Mouse (Mus musculus): ENCODE results near the gene Arv1.

Arv1 gene

DNA sequence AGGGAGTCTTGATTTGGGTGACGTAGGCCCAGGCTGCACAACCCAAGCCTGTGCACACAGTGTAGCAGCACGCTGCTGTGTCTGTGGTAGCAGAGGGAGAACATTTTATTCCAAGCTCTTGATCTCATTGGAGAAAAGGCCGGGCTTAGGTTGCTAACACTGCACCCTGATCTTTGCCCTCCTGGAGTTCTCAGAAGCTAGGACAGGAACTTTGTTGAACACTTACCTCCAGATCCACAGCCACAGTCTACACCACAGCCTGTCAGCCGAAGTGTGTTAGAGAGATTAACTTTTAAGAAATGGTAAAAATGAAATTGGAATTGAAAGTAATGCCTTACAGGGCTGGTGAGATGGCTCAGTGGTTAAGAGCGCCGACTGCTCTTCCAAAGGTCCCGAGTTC is 2.4 kb downstream of the Arv1 start:
- DNase-seq (ENCODE audit: low spot score in 2 of 2) = no peak

DNA sequence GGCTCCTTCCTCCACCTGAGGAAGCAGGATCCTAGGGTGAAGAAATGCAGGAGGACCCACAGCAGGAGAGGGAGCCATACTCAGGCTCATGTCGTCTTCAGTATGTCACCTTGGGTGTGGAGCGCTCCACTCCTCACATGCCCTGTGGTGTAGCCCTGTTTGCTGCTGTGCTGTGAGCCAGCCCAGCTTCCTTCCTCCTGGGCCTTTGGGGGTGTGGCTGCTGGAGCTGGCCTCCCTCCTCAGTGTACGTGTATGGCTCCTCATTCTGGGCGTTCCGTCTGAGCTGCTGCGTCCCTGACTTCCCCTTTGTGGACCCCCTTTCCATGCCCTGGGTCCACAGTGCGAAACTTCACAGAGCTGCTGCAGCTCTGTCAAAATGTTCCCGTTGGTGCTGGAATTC is 10.9 kb downstream of the Arv1 start:
- no peak for DNase-seq (ENCODE audit: low spot score in 2 of 2)

DNA sequence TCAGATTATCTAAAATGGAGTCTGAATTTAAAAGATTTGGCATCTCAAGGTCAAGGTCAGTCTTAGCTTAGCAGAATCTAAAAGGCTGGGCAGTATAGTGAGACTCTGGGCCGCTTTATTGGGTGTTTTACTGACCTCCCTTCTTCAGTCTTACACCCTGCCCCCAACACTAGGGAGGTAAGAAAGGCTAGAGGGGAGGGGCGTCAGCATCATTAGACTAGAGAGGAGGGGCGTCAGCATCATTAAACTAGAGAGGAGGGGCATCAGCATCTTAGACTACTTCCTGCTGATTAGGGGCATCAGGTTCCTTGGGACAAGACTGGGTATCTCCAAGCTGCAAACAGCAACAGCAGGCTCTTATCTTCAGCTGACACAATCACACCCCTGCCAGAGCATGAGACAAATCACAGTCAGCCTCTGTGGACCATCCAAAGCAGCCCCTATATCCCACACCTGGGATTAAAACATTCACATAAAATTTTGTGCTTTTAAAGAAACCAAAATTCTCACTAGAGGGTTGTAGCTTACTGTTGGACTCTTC is 13.5 kb downstream of the Arv1 start:
- no peak for DNase-seq (ENCODE audit: low spot score in 2 of 2)

DNA sequence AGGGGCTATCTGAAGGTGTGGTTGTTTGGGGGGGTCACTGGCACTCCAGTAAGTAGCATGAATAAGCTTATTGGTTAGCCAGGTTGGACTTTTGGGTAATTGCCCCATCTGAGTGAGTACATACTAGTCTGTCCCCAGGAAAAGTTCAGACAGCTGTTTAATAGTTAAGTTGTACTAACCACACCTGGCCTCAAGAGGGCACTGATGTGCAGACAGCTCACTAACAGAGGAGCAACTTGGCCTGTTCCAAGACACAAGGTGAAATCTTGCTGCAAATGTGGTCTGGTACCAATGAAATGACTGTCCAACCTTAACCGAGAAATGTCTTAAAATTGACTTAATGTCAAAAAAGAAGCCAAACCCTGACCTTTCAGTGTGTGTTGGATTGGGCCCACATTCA is 17.3 kb downstream of the Arv1 start:
- DNase-seq (ENCODE audit: low spot score in 2 of 2) = peak in 1 of 2 experiments; percentile 19

DNA sequence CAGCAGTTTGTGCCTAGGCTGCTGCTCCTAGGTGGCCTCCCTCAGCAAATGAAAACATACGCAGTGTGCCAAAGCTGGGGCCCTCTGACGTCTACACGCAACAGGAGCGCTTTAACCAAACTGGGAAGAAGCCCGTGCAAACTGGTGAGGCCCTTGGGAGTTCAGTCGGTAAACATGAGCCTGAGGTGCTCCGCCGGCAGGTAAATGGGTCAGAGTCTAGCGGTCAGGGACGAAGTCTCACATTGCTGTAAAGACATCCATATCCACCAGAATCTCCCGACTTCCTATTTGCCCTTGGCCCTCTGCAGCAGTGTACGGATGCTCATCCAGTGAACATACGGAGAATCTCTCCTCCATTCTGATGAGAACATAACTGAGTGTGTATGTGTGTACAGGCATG is 24.7 kb downstream of the Arv1 start:
- no peak for DNase-seq (ENCODE audit: low spot score in 2 of 2)

DNA sequence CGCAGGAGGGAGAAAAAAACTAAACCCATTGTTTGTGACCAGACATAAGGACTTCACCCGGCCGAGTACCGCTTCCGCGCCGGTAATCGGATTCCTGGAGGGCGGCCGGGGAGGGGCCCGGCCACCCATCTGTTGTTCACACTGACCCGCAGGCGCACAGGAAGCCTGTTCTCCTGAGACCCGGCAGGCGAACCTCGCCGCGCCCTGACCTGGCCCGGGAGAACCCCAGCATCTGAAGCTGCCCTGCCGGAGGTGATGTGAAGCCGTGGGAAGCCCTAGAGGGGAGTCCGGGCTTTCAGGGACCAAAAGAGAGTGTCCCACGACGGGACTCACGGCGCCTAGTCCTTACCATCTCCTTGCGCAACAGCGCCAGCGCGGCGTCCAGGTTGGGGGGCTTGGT is 29.3 kb downstream of the Arv1 start:
- no peak for DNase-seq (ENCODE audit: low spot score in 2 of 2)

DNA sequence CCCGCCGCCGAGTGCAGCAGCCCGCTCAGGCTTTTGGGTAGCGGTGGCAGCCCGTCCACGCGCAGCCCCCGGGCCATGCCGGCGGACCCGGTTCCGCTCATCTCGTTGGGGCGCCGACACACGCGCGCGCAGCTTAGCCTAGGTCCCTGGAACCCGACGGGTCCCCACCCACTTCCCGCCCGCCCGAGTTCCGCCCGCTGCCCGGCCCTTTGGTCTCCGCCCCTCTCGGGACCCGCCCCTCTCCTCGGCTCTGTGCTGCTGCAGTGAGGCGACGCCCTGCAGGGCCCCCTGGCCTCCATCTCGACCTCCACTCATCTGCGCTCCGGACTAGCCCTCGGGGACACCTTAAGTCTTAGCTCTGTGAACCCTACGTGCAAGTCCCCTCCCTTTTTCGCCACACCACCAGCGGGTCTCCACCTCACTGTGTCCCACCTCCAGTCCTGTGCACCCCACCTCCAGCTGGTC is 29.8 kb downstream of the Arv1 start, which contains the start of gene Fam89a:
Gene Fam89a (minus strand): TSS at position 124 of the 465 bp plus-strand sequence.
- peak; percentile 6 to 26 for DNase-seq (ENCODE audit: low spot score in 2 of 2)

DNA sequence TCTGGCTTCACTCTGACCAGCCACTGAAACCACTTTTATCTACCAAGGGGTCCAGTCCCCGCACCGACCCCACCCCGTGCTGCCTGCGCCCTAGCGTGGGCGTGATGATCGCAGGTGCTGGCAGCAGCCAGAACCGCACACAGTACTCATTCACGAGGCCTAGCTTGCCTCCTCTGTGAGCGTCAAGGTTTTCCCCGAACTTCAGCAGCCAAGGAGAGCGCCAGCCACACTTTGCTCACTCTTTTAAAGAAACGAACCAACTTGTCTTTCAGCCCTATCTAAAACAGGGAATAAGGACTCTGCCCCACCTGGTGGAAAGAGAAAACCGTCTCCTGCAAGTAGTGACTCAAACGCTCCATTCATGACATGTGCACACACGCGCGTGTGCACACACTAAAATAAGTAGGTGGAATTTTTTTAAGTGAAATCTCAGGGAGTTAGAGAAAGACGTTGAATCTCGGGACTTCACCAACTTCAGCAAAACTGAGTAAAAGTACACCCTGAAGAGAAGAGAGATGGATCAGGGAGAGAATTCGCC is 30.5 kb downstream of the Arv1 start:
- no peak for DNase-seq (ENCODE audit: low spot score in 2 of 2)

DNA sequence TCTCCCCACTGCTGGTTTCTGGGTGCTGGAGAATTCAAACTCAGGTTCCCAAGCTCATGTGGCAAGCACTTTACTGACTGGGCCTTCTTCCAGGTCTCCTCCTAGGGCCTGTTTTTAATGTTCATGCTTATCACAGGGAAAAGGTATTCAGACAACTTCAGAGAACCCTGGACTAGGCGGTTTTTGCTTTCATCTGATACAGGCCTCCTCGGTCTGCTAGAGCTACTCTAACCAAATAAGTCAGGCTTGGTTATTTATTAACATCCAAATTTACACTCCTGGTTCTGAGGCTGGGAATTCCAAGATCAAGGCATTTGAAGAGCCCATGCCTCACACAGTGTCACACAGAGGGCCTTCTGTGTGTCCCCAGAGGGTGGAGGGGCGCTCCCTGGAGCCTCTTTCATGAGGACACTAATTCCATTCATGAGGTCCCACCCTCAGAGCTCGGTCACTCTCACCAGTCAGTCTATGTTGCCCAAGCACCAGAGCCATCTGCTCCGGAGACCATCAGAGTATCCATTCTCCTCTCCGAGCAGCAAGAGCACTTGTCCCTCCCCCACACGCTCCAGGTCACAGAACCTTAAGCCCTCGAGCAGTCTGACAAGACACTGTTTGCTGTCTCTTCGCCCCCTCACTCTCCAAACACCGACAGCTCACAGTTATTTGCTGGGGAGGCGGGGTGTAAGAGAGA is 32.3 kb downstream of the Arv1 start:
- DNase-seq (ENCODE audit: low spot score in 2 of 2) = no peak

DNA sequence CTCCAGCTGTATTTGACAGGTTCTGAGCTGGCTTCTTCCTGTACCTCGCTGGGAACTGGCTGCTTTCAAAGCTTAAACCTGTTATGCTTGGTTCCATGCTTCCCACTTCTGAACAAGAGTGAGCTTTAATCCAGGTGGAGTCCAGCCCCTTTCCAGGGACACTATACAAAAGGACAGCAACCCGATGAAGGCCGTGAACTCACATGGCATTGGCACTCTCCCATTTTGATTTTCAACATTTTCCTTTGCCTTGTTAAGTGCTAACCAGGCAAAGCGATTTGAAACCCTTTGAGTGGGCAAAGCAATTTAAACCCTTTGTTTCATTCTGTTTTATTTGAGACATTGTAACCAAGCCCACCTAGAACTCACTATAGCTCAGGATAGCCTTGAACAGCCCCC is 32.9 kb downstream of the Arv1 start:
- no peak for DNase-seq (ENCODE audit: low spot score in 2 of 2)

DNA sequence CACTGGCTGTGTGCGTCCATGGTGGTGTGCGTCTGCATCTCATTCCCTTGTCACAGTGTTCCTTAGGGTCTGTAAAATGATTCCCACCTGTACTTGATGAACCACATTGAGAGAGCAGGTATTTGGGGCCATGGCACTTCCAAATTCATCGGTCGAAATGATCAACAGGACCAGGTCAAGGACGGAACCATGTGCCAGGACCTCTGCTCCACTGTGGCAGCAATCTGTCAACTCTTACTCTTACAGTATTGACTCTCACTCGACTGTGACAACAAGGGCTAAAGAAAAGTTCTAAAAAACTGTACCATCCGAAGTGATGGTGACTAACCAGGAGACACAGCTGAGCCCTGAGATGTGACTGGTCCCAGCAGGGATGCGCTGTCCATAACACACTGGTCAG is 33.5 kb downstream of the Arv1 start:
- DNase-seq (ENCODE audit: low spot score in 2 of 2) = no peak

DNA sequence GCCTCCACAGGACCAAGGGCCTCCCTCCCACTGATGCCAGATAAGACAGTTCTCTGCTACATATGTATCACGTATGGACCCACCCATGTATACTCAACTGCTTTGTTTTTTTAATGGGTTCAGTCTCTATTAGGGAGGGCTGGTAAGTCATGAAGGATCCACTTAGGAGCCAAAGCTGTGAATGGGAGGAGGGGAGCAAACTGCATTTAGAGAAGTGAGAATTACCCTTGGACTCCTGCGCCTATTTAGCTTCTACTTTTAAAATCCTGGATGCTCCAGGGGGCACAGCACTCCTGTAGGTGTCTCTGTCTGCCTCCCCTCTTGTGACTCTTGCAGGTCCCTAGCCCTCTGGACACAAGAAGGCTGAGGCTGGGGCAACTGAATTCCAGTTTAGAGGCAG is 34.2 kb downstream of the Arv1 start:
- no peak for DNase-seq (ENCODE audit: low spot score in 2 of 2)

DNA sequence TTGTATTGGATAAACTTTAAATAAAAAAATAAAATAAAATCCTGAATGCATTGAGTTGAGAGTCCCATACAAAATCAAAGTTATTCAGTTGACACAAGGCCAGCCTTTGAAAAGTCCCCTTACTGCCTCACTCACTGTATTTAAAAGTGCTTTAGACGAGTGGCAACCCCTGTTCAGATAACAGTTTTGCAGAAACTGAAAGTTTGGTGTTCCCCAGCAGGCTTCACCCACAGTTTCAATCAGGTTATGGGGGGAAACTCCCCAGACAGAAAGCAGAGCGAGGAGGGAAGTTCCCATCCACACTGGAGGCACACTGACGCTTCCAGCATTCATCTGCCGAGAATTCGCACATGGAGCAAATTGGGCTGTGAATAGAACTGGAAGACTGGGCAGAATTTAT is 34.7 kb downstream of the Arv1 start:
- DNase-seq (ENCODE audit: low spot score in 2 of 2) = peak in 1 of 2 experiments; percentile 11

DNA sequence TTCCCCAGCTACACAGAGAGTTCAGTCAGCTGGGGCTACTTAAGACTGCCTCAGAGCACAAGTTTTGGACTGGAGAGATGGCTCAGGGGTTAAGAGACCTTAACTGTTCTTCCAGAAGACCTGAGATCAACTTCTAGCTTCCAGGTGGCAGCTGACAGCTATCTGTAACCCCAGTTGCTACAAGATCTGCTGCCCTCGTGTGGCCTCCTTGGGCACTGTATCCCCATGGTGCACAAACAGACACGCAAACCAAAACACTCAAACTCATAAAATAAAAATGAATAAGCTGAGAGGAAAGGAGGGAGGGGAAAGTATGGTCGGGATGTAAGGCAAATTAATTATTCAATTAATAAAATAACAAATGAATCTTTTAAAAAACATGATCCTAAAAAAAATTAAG is 36.6 kb downstream of the Arv1 start:
- peak in 1 of 2 experiments; percentile 20 for DNase-seq (ENCODE audit: low spot score in 2 of 2)

DNA sequence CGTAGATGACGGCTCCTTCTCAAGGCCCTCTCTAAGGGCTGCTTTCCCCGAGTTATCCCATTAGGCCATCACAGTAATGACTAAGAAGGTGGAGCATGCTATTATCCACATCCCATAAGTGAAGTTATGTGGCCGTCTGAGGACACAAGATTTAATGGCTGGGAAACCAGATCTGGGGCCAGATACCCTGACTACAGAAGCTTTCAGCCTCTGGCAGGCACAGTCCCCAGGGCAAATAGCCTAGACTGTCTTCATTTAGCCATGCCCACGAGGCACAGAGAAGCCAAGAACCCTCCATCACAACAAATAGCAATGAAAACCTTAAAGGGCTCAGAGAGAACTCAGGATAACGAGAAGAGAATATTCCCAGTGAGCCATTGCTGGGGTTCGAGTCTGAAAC is 41.1 kb downstream of the Arv1 start:
- no peak for DNase-seq (ENCODE audit: low spot score in 2 of 2)

DNA sequence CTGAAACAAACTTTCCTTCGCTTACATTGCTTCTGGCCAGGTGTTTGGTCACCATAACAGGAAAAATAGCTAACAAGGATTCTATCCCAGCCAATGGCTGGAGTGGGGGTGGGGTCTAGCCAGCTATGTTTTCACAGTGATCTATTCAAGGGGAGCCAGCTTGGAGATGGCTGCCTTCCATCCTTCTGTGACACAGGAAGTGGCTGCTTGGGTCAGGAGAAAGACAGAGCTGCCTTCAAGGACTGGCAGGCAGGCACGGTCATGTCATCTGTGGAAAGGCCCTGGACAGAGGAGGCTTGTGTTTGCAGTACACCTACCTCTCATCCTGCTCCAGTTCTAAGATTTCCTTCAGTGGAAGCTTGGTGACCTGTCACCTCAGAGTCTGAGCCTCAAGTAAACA is 50.5 kb downstream of the Arv1 start:
- no peak for DNase-seq (ENCODE audit: low spot score in 2 of 2)

DNA sequence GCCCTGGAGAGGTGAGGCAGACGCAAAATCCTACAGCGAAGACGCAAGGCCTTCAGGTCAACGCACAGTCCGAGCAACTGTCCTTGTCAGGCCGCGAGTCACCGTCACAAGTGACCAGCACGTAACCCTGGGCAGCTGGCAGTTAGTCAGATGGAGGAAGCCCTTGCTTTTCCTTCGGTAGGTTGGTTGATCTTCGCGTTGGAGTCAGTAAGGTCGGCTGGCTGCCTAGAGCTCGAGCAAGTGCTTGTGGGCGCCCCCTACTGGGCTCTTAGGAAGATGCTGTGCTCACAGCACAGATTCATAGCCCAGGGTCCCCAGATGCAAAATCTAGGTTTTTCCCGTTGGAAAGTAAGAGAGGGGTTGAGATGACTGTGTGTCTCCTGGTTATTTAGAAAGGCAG is 53.8 kb downstream of the Arv1 start:
- DNase-seq (ENCODE audit: low spot score in 2 of 2) = peak; percentile 36 to 51

DNA sequence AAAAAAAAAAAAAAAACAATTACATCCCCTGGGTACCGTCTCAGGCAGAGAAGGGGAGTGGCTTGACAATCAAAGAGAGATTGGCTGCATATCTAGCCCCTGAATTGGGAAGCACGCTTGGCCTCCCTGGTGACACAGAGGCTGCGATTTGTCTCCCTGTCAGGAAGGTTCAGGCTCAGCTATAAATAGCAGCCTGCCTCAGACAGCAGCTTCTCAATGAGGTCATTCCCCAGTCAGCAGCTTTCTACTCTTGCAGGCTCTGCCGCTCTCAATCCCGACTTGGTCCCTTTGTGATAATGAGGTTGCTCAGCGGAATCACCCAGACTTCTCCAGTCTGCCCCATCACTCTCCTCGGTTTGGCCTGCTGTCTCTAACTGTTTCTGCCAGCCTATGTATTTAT is 58.3 kb downstream of the Arv1 start:
- no peak for DNase-seq (ENCODE audit: low spot score in 2 of 2)

DNA sequence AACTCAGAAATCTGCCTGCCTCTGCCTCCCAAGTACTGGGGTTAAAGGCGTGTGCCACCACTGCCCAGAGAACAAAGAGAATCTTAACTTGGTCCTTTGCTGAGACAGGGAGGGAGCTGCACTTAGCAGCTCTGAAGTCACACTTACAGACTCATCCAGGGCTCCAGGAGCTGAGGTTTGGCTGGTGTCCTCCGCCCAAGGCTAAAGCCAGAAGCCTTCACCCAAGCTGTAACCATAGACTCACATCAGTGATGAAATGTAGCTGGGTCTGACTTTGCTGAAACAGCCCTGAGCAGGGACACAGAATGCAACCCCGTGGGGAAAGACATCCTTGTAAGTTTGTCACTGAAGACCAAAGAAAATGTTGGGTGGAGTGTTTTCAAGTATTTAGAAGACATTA is 60.5 kb downstream of the Arv1 start:
- no peak for DNase-seq (ENCODE audit: low spot score in 2 of 2)

DNA sequence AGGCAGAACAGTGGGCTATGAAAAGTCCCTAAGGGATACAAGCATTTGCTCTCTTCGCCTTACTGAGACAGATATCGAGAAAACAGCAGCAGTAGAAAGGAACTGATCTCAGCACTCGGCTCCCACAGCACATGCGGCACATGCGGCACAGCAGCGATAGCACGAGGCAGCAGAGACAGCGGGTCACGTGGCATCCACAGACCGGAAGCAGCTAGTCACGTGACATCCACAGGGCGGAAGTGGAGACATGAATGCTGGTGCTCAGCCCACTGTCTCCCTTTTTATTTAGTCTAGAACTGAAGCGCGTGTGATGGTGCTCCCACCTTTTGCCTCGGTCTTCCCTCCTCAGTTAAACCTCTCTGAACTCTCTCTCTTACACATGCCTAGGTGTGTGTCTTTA is 61.3 kb downstream of the Arv1 start:
- DNase-seq (ENCODE audit: low spot score in 2 of 2) = no peak

Measured in natural killer cell, adult 2 months (primary cell).